Mouse (Mus musculus) granulocyte monocyte progenitor cell, adult 5-6 weeks (primary cell): ENCODE measurements around the gene Fbxw25. TPM values are rescaled to one million over a fixed set of nuclear protein-coding genes. Genes with fewer than 3 reads are reported as not detected.
"Not testable (repeated sequence)": the region's sequence is repeated elsewhere in the genome, so short reads cannot be mapped to it uniquely, and the experiment has no call there.

Source experiments
- ATAC-seq: replicated peaks from 2 replicates; pipeline ENCODE4 v1.8.0; 2016; ENCODE audit warnings: mild to moderate bottlenecking, moderate TSS enrichment, inconsistent platforms; ENCODE audit not compliant: poor library complexity, severe bottlenecking
- total RNA-seq, 2 experiments: library from RNA; stranded (forward) in 1 of 2; stranded (reverse) in 1 of 2; fragments of 200-712, 200-1000 nt in 1 of 2; fragments of >200 nt in 1 of 2; fragmentation: Nextera tagmentation in 1 of 2; gene quantifications; 2 replicates each; pipeline ENCODE4 v1.2.3; 2014 to 2017

Gene Fbxw25
- total RNA-seq (2014; fragmentation: Nextera tagmentation) (not detected in 2 replicates), total RNA-seq (2017) (not detected in 2 replicates)

DNA sequence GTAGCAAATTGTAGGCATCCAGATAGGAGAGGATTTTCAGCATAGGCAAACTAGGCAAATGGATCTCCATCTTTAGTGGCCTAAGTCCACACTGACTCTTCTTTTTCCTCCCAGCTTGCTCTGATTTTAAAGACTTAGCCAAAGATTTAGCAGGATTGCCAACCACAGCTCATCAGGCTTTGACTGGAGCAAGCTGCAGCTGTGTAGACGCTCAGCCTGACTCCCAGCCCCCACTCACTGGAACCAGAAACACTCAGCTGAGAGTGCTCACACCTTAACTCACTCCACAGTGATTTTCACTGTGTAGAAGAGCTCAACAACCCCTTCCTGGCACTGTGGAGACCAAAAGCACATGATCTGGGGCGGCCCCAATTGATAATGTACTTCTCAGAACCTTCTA is at the start of gene Fbxw25:
Gene Fbxw25 (minus strand): TSS at position 101 of the 400 bp plus-strand sequence.
- not testable (repeated sequence) for ATAC-seq

DNA sequence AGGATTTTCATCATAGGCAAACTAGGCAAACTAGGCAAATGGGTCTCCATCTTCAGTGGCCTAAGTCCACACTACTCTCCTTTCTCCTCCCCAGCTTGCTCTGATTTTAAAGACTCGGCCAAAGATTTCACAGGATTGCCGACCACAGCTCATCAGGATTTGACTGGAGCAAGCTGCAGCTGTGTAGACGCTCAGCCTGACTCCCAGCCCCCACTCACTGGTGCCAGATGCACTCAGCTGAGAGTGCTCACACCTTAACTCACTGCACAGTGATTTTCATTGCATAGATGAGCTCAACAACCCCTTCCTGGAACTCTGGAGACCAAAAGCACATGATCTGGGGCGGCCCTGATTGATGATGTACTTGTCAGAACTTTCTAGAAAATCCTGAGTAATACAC is 38.1 kb upstream of the Fbxw25 start, which contains the start of gene Fbxw18:
Gene Fbxw18 (minus strand): TSS at position 101 of the 400 bp plus-strand sequence.
- not testable (repeated sequence) for ATAC-seq

DNA sequence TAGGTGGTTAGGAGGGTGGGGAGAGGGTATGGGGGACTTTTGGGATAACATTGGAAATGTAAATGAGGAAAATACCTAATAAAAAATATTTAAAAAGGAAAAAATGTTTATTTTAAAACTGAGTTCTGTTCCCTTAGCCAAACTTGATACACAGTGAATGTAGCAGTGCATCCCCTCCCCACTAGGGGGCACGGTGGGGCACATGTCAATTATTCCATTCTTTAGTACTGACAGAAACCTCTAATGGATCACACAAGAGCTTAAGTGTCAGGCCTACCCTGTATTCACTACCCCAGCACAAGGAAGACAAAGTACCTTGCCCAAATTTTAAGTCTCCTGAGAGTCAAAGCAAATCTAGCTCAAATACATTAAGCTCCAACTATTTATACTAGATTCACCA is 20.8 kb upstream of the Fbxw25 start:
- peak; percentile 68 for ATAC-seq

DNA sequence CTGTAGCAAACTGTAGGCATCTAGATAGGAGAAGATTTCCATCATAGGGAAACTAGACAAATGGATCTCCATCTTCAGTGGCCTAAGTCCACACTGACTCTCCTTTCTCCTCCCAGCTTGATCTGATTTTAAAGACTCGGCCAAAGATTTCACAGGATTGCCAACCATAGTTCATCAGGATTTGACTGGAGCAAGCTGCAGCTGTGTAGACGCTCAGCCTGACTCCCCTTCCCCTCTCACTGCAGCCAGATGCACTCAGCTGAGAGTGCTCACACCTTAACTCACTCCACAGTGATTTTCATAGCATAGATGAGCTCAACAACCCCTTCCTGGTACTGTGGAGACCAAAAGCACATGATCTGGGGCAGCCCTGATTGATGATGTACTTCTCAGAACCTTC is 38.5 kb downstream of the Fbxw25 start, which contains the start of gene Fbxw24:
Gene Fbxw24 (minus strand): TSS at position 101 of the 400 bp plus-strand sequence.
- not testable (repeated sequence) for ATAC-seq

DNA sequence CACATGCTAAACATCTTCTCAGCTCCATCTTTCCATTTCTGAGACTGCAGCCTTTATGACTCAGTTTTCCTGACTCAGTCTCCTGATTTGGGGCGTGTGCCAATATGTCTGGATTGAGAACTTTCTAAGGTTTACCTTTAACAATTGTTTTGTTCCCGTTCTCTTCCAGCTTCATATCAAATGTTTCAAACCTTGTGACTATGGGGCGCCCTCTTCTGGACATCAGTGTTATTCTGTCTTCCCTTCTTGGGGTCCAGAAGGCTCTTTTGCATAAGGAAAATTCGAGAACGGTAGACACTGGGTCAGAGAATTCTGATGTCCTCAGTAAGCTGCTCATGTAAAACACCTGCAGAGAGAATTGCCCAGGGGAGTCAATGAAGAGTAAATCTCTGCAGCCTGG is 57.6 kb downstream of the Fbxw25 start:
- not testable (repeated sequence) for ATAC-seq

DNA sequence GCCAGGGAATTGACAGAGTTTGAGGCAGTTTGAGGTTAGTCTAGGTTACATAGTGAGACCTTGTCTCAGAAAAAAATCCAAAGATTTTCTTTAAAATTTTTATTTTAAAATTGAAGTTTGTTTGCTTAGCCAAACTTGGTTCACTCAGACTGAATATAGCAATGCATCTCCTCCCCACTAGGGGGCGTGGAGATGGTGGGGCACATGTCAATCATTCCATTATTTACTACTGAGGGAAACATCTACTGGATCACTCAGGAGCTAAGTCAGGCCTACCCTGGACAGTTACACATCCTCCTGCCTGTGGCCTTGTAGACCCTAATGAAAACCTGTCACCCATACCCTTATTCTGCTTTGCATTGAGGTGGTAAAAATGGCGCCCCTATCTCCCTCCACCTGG is 62.3 kb downstream of the Fbxw25 start:
- not testable (repeated sequence) for ATAC-seq

DNA sequence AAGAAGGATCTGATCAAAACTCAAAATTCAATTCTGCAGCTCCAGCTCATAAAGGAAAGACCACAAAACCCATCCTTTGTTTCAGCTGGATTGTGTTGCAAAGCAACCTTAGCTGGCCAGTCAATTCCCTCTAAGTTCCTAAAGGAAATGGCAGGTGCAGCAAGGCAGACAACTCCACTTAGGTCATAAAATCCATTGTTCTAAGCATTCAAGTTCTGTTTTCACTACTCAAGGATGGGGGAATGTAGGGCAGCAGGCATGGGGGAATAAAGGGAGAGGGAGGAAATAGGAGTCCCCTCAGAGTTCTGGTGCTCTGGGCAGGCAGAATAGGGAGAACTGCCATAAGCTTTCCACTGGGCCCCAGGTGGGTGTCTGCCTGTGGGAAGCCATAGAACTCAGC is 67.2 kb downstream of the Fbxw25 start:
- ATAC-seq = no peak

Other genes with a start within 250 kb of the Fbxw25 start
- gene Fbxw16, start 215.5 kb downstream of the Fbxw25 start, total RNA-seq (2014; fragmentation: Nextera tagmentation) = not detected in 2 replicates
- not detected in 2 replicates for gene Fbxw16, start 215.5 kb downstream of the Fbxw25 start, total RNA-seq (2017)
- not detected in 2 replicates for gene Fbxw19, start 168.8 kb downstream of the Fbxw25 start, total RNA-seq (2014; fragmentation: Nextera tagmentation)
- not detected in 2 replicates for gene Fbxw19, start 168.8 kb downstream of the Fbxw25 start, total RNA-seq (2017)
- gene Fbxw15, start 96.4 kb downstream of the Fbxw25 start, total RNA-seq (2014; fragmentation: Nextera tagmentation) = not detected in 2 replicates
- not detected in 2 replicates for gene Fbxw15, start 96.4 kb downstream of the Fbxw25 start, total RNA-seq (2017)
- gene Fbxw24, start 38.6 kb downstream of the Fbxw25 start, total RNA-seq (2014; fragmentation: Nextera tagmentation) = not detected in 2 replicates
- gene Fbxw24, start 38.6 kb downstream of the Fbxw25 start, total RNA-seq (2017) = not detected in 2 replicates
- not detected in 2 replicates for gene Fbxw18, start 38.0 kb upstream of the Fbxw25 start, total RNA-seq (2014; fragmentation: Nextera tagmentation)
- not detected in 2 replicates for gene Fbxw18, start 38.0 kb upstream of the Fbxw25 start, total RNA-seq (2017)
- not detected in 2 replicates for gene Fbxw26, start 81.4 kb upstream of the Fbxw25 start, total RNA-seq (2014; fragmentation: Nextera tagmentation)
- gene Fbxw26, start 81.4 kb upstream of the Fbxw25 start, total RNA-seq (2017) = not detected in 2 replicates
- gene Fbxw27, start 126.0 kb upstream of the Fbxw25 start, total RNA-seq (2014; fragmentation: Nextera tagmentation) = not detected in 2 replicates
- not detected in 2 replicates for gene Fbxw27, start 126.0 kb upstream of the Fbxw25 start, total RNA-seq (2017)
- gene Spink8, start 147.6 kb upstream of the Fbxw25 start, total RNA-seq (2014; fragmentation: Nextera tagmentation) = not detected in 2 replicates
- not detected in 2 replicates for gene Spink8, start 147.6 kb upstream of the Fbxw25 start, total RNA-seq (2017)
- gene Nme6, start 168.1 kb upstream of the Fbxw25 start, total RNA-seq (2014; fragmentation: Nextera tagmentation) = 54.0 and 59.5 TPM in 2 replicates
- gene Nme6, start 168.1 kb upstream of the Fbxw25 start, total RNA-seq (2017) = 22.1 and 28.4 TPM in 2 replicates
- 3.0 and 37.6 TPM in 2 replicates for gene Camp, start 185.0 kb upstream of the Fbxw25 start, total RNA-seq (2014; fragmentation: Nextera tagmentation)
- 99.8 and 173 TPM in 2 replicates for gene Camp, start 185.0 kb upstream of the Fbxw25 start, total RNA-seq (2017)
- 45.1 and 52.5 TPM in 2 replicates for gene Cdc25a, start 210.9 kb upstream of the Fbxw25 start, total RNA-seq (2014; fragmentation: Nextera tagmentation)
- gene Cdc25a, start 210.9 kb upstream of the Fbxw25 start, total RNA-seq (2017) = 50.6 and 54.4 TPM in 2 replicates